Mouse (Mus musculus) heart, embryonic 15.5 days (tissue): ENCODE results near the gene Podnl1. TPM values are rescaled to one million over a fixed set of nuclear protein-coding genes. Genes with fewer than 3 reads are reported as not detected.

Experiments
- ATAC-seq: fragments of 200-750 bp; cut with Nextera tagmentation; replicated peaks from 2 replicates; pipeline ENCODE4 v1.8.0; 2017; ENCODE audit warnings: low read depth, moderate TSS enrichment; ENCODE audit not compliant: insufficient number of reproducible peaks, insufficient read depth, low FRiP score
- H3K27ac ChIP-seq: fragments of 300-500 bp; sonication (generic); 2 replicates; pipeline ENCODE4 v1.5.1; 2015; ENCODE audit warnings: mild to moderate bottlenecking, inconsistent platforms
- H3K27me3 ChIP-seq: fragments of 300-500 bp; sonication (generic); 2 replicates; pipeline ENCODE4 v1.6.1; 2015; ENCODE audit warnings: inconsistent platforms
- H3K36me3 ChIP-seq: fragments of 300-500 bp; sonication (generic); 2 replicates; pipeline ENCODE4 v1.6.1; 2015; ENCODE audit warnings: mild to moderate bottlenecking, inconsistent platforms
- H3K4me1 ChIP-seq: fragments of 300-500 bp; sonication (generic); replicated peaks from 2 replicates; pipeline ENCODE4 v1.6.1; 2015; ENCODE audit warnings: inconsistent platforms
- H3K4me2 ChIP-seq: fragments of 300-500 bp; sonication (generic); 2 replicates; pipeline ENCODE4 v1.6.1; 2015; ENCODE audit warnings: inconsistent platforms, mild to moderate bottlenecking, moderate library complexity
- H3K4me3 ChIP-seq: fragments of 300-500 bp; sonication (generic); 2 replicates; pipeline ENCODE4 v1.5.1; 2015; ENCODE audit warnings: mild to moderate bottlenecking, inconsistent platforms
- H3K9ac ChIP-seq: fragments of 300-500 bp; sonication (generic); 2 replicates; pipeline ENCODE4 v1.6.1; 2015; ENCODE audit warnings: mild to moderate bottlenecking, inconsistent platforms
- H3K9me3 ChIP-seq: fragments of 300-500 bp; sonication (generic); replicated peaks from 2 replicates; pipeline ENCODE4 v1.6.1; 2016; ENCODE audit warnings: inconsistent platforms
- WGBS: fragments of 180-500 bp; shearing (Covaris S2); methylation state at CpG from one replicate; pipeline ENCODE4 v1.1.7; 2015; ENCODE audit warnings: mixed read lengths; 5-methylcytosine and 5-hydroxymethylcytosine counted together
- microRNA counts: library from miRNA; unstranded; fragments of <30 nt; microRNA quantifications from one replicate; lab custom pipeline; 2016
- microRNA-seq: library from miRNA; unstranded; fragments of <30 nt; microRNA quantifications from one replicate; pipeline ENCODE4, GENCODE M21; 2016
- polyA plus RNA-seq: library from polyadenylated mRNA; unstranded; fragments of >200 nt; fragmentation: Nextera tagmentation; extraction: Ambion mirVana; gene quantifications from 2 replicates; pipeline ENCODE4 v1.2.1, GENCODE M21; 2015

Podnl1 gene
- polyA plus RNA-seq, 1 experiment from 2014 or later, result 0.04 TPM

GRCm38 (mm10) chr8:84157620-84158019 is 31.8 kb downstream of the Podnl1 start:
- Histone ChIP-seq H3K9ac (no peak overlapping the region), H3K27ac (no peak overlapping the region), H3K9me3 (no peaks in the 10 kb centered on the region), H3K4me3 (no peak overlapping the region), H3K36me3 (no peaks in the 10 kb centered on the region), H3K4me2 (no peak overlapping the region), H3K27me3 (no peaks in the 10 kb centered on the region), H3K4me1 (no peaks in the 10 kb centered on the region)
- 91% methylated on average over 4 of the region's 4 CpGs for WGBS
- no peak for ATAC-seq

- no peak overlapping the region for H3K27ac ChIP-seq
- WGBS, result 62% methylated on average over 2 of the region's 2 CpGs
- H3K4me2 ChIP-seq, result no peak overlapping the region
- no peaks in the 10 kb centered on the region for H3K27me3 ChIP-seq
- H3K9me3 ChIP-seq, result no peaks in the 10 kb centered on the region
- peaks cover 16% of the 10 kb centered on the region for H3K4me1 ChIP-seq
- H3K4me3 ChIP-seq, result no peak overlapping the region
- H3K9ac ChIP-seq, result no peak overlapping the region
- H3K36me3 ChIP-seq, result peaks cover 9% of the 10 kb centered on the region
- ATAC-seq, result no peak
Observed at GRCm38 (mm10) chr8:84167696-84168095, 41.9 kb downstream of the Podnl1 start.

GRCm38 (mm10) chr8:84170096-84170495 is 44.3 kb downstream of the Podnl1 start:
- Histone ChIP-seq H3K4me1 (peaks cover 16% of the 10 kb centered on the region), H3K9ac (no peak overlapping the region), H3K27ac (no peak overlapping the region), H3K4me2 (no peak overlapping the region), H3K4me3 (no peak overlapping the region), H3K36me3 (peaks cover 23% of the 10 kb centered on the region), H3K9me3 (no peaks in the 10 kb centered on the region), H3K27me3 (no peaks in the 10 kb centered on the region)
- no peak for ATAC-seq
- 86% methylated on average over 5 of the region's 5 CpGs for WGBS

- Histone ChIP-seq H3K4me2 (no peak overlapping the region), H3K4me3 (no peak overlapping the region), H3K36me3 (peaks cover 25% of the 10 kb centered on the region), H3K27me3 (no peaks in the 10 kb centered on the region), H3K9ac (no peak overlapping the region), H3K9me3 (no peaks in the 10 kb centered on the region), H3K27ac (no peak overlapping the region), H3K4me1 (peaks cover 15% of the 10 kb centered on the region)
- 84% methylated on average over 6 of the region's 6 CpGs for WGBS
- no peak for ATAC-seq
Observed at GRCm38 (mm10) chr8:84173861-84174260, 48.1 kb downstream of the Podnl1 start.

- Histone ChIP-seq H3K9ac (peak overlapping the region; percentile 33; the same call in 1 of the 2 replicates), H3K4me1 (peaks cover 41% of the 10 kb centered on the region), H3K9me3 (no peaks in the 10 kb centered on the region), H3K27me3 (no peaks in the 10 kb centered on the region), H3K36me3 (peaks cover 25% of the 10 kb centered on the region), H3K4me2 (no peak overlapping the region), H3K4me3 (no peak overlapping the region; the same call in 1 of the 2 replicates), H3K27ac (no peak overlapping the region)
- ATAC-seq, result no peak
- 19% methylated on average over 3 of the region's 3 CpGs for WGBS
Observed at GRCm38 (mm10) chr8:84176560-84176959, 50.8 kb downstream of the Podnl1 start.

- Histone ChIP-seq H3K4me1 (peaks cover 42% of the 10 kb centered on the region), H3K36me3 (peaks cover 19% of the 10 kb centered on the region)
Observed at GRCm38 (mm10) chr8:84177405-84177804, 51.6 kb downstream of the Podnl1 start.

GRCm38 (mm10) chr8:84178592-84178991 is 52.8 kb downstream of the Podnl1 start:
- Histone ChIP-seq H3K27ac (no peak overlapping the region), H3K27me3 (no peaks in the 10 kb centered on the region), H3K4me1 (peaks cover 49% of the 10 kb centered on the region), H3K4me2 (no peak overlapping the region), H3K9ac (no peak overlapping the region), H3K9me3 (no peaks in the 10 kb centered on the region), H3K4me3 (no peak overlapping the region), H3K36me3 (peaks cover 7% of the 10 kb centered on the region)
- WGBS, result 85% methylated on average over 8 of the region's 8 CpGs
- ATAC-seq, result no peak

More at GRCm38 (mm10) chr8:84177405-84177804, 51.6 kb downstream of the Podnl1 start:
- Histone ChIP-seq H3K4me2 (no peak overlapping the region), H3K9ac (no peak overlapping the region), H3K4me3 (no peak overlapping the region), H3K9me3 (no peaks in the 10 kb centered on the region), H3K27ac (no peak overlapping the region), H3K27me3 (no peaks in the 10 kb centered on the region)
- WGBS, result 78% methylated on average over 3 of the region's 3 CpGs
- no peak for ATAC-seq

- ATAC-seq, result no peak
- Histone ChIP-seq H3K9ac (peak overlapping the region; percentile 51), H3K4me1 (peaks cover 60% of the 10 kb centered on the region), H3K27ac (peak overlapping the region; percentile 33), H3K36me3 (peaks cover 3% of the 10 kb centered on the region; the same call in 1 of the 2 replicates), H3K27me3 (no peaks in the 10 kb centered on the region), H3K9me3 (no peaks in the 10 kb centered on the region), H3K4me2 (peak overlapping the region; percentile 60), H3K4me3 (peak overlapping the region; percentile 27)
- WGBS, result 34% methylated on average over 4 of the region's 4 CpGs
Observed at GRCm38 (mm10) chr8:84179946-84180345, 54.2 kb downstream of the Podnl1 start.

- H3K4me3 ChIP-seq, result peak overlapping the region; percentile 27
- H3K4me1 ChIP-seq, result peaks cover 60% of the 10 kb centered on the region
- peak overlapping the region; percentile 60 for H3K4me2 ChIP-seq
- peak overlapping the region; percentile 51 for H3K9ac ChIP-seq
- peak overlapping the region; percentile 67 for H3K27ac ChIP-seq
- H3K36me3 ChIP-seq, result no peaks in the 10 kb centered on the region
- H3K27me3 ChIP-seq, result no peaks in the 10 kb centered on the region
- ATAC-seq, result peak; percentile 70
- 4% methylated on average over 16 of the region's 16 CpGs for WGBS
- H3K9me3 ChIP-seq, result no peaks in the 10 kb centered on the region
Observed at GRCm38 (mm10) chr8:84180530-84181190, 54.9 kb downstream of the Podnl1 start.

MicroRNAs encoded within 50 kb of the gene (microRNA counts, 519-probe panel; counts per million panel counts)
- microRNA mmu-miR-181c (lab: Ali Mortazavi, UCI) (2,700 counts per million, percentile 63 among the panel's probes with 10 or more counts), microRNA mmu-miR-709 (lab: Ali Mortazavi, UCI) (2,054 counts per million, percentile 24 among the panel's probes with 10 or more counts)

Small RNAs within 50 kb of the gene (microRNA-seq; reads per million reads assigned to microRNA genes)
- not detected for gene Gm25110
- 3,201 reads per million, percentile 89 among the genes with 10 or more reads in this experiment for gene Mir181c
- 2,477 reads per million, percentile 85 among the genes with 10 or more reads in this experiment for gene Mir181d
- gene Mir709, result not detected

Other genes starting within 250 kb of the Podnl1 start
- gene Adgrl1, start 225.9 kb upstream of the Podnl1 start, polyA plus RNA-seq, result 7.1 and 10.7 TPM in 2 replicates
- 0.76 and 0.93 TPM in 2 replicates for gene Gm10644, start 170.8 kb upstream of the Podnl1 start, polyA plus RNA-seq
- gene Asf1b, start 170.5 kb upstream of the Podnl1 start, polyA plus RNA-seq, result 55.8 and 63.3 TPM in 2 replicates
- 246 and 260 TPM in 2 replicates for gene Prkaca, start 153.0 kb upstream of the Podnl1 start, polyA plus RNA-seq
- gene Samd1, start 128.3 kb upstream of the Podnl1 start, polyA plus RNA-seq, result 5.6 and 5.9 TPM in 2 replicates
- gene 1700067K01Rik, start 124.5 kb upstream of the Podnl1 start, polyA plus RNA-seq, result 0.74 and 0.90 TPM in 2 replicates
- gene 2210011C24Rik, start 113.8 kb upstream of the Podnl1 start, polyA plus RNA-seq, result 0.31 and 0.57 TPM in 2 replicates
- gene Palm3, start 104.5 kb upstream of the Podnl1 start, polyA plus RNA-seq, result 1.2 and 1.9 TPM in 2 replicates
- gene Il27ra, start 83.4 kb upstream of the Podnl1 start, polyA plus RNA-seq, result 5.4 and 6.6 TPM in 2 replicates
- gene Rln3, start 81.0 kb upstream of the Podnl1 start, polyA plus RNA-seq, result 0.39 TPM in 1 of 2 replicates, not detected in the other
- gene Gm10643, start 60.9 kb upstream of the Podnl1 start, polyA plus RNA-seq, result 0.71 and 1.3 TPM in 2 replicates
- gene Rfx1, start 59.2 kb upstream of the Podnl1 start, polyA plus RNA-seq, result 4.5 and 7.4 TPM in 2 replicates
- 4.6 and 6.8 TPM in 2 replicates for gene Dcaf15, start 21.2 kb upstream of the Podnl1 start, polyA plus RNA-seq
- gene Cc2d1a, start 21.9 kb downstream of the Podnl1 start, polyA plus RNA-seq, result 11.9 and 18.7 TPM in 2 replicates
- gene 4930432K21Rik, start 22.0 kb downstream of the Podnl1 start, polyA plus RNA-seq, result 0.60 and 0.77 TPM in 2 replicates
- 1.4 and 1.6 TPM in 2 replicates for gene Nanos3, start 59.2 kb downstream of the Podnl1 start, polyA plus RNA-seq
- 7.6 and 9.7 TPM in 2 replicates for gene Zswim4, start 111.1 kb downstream of the Podnl1 start, polyA plus RNA-seq
- gene D8Ertd738e, start 123.7 kb downstream of the Podnl1 start, polyA plus RNA-seq, result 290 and 291 TPM in 2 replicates
- gene Mri1, start 131.3 kb downstream of the Podnl1 start, polyA plus RNA-seq, result 36.1 and 42.7 TPM in 2 replicates
- 15.2 and 15.7 TPM in 2 replicates for gene Ccdc130, start 144.4 kb downstream of the Podnl1 start, polyA plus RNA-seq